Mouse (Mus musculus) liver, postnatal 0 days (tissue): ENCODE data around the gene Igsf9.

ENCODE experiments used
- CTCF ChIP-seq: sonication (generic); IDR thresholded peaks from 2 replicates; pipeline ENCODE4 v1.5.1; 2016; ENCODE audit warnings: antibody characterized with exemption, low read depth
- EP300 ChIP-seq: IDR thresholded peaks from 2 replicates; pipeline ENCODE4 v1.6.1; 2016; ENCODE audit warnings: antibody characterized with exemption, low read depth, mild to moderate bottlenecking

DNA sequence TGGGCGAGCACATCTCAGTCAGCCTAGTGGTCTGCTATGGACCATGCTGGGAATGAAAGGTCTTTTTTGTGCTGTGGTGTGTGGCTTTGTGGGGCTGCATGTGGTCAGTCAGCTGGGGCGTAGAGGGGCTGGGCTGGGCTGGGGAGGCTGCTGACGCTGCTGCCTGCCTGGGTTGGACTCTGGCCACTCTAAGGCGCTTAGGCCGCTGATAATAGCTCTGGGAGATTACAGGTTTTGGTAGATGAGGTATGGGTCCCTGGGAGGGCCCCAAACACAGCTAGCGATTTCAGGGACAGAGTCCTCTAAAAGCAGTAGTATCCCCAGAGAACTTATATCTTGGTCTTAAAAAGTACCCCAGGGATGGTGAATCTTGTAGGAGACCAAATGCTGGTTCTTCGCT lies 7.2 kb downstream of the Igsf9 start:
- TF ChIP-seq CTCF: no peak
- no peak for TF ChIP-seq EP300
